Mouse (Mus musculus) kidney, adult 9 months (tissue): Measurements from ENCODE around the gene Usp30.

Experiments used
- DNase-seq: peaks from one replicate; pipeline ENCODE4 v3.0.0; 2022

The Usp30 gene

DNA sequence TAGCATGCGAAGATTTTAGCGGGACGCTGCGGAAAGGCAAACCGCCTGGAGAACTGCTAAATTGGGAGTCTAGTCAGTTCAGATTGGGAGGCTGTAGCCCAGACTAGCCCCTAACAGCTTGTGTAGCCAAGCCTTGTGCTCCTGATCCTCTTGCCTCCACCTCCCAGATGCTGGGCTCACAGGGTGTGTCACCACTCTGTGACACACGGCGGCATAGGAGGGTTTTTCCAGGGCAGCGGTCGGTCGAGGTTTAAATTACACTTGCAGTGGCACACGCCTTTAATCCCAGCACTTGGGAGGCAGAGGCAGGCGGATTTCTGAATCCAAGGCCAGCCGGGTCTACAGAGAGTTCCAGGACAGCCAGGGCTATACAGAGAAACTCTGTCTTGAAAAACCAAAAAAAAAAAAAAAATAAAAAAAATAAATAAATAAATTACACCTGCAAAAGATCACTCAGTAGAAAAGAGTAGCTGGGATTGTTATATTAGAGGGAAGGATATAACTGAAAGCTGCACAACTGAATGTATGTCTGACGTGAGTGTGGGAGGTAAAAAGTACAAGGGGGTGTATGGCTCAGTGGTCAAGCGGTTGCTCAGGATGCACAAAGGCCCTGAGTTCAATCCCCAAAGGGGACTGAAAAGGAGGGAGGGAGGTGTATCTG is 64.4 kb downstream of the Usp30 start:
- DNase-seq = no peak

DNA sequence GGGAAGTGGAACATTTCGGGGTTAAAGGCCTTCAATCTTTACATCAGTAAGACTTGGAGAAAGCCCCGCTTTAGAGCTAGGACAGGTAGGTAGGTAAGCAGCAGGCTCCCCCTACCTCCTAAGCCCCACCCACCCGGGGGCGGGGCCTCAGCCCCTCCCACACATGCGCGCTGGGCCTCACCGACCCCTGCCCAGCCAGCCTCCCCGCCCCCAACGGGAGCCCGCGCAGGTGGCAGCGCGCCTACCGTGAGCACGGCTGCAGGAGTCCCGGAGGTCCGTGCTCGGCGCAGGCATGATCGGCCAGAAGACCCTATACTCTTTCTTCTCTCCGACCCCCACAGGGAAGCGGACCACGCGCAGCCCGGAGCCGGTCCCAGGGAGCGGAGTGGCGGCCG is 64.9 kb downstream of the Usp30 start, which contains the start of gene Ung:
Gene Ung (plus strand): TSS at position 176 of the 395 bp plus-strand sequence.
- DNase-seq = peak; percentile 51

DNA sequence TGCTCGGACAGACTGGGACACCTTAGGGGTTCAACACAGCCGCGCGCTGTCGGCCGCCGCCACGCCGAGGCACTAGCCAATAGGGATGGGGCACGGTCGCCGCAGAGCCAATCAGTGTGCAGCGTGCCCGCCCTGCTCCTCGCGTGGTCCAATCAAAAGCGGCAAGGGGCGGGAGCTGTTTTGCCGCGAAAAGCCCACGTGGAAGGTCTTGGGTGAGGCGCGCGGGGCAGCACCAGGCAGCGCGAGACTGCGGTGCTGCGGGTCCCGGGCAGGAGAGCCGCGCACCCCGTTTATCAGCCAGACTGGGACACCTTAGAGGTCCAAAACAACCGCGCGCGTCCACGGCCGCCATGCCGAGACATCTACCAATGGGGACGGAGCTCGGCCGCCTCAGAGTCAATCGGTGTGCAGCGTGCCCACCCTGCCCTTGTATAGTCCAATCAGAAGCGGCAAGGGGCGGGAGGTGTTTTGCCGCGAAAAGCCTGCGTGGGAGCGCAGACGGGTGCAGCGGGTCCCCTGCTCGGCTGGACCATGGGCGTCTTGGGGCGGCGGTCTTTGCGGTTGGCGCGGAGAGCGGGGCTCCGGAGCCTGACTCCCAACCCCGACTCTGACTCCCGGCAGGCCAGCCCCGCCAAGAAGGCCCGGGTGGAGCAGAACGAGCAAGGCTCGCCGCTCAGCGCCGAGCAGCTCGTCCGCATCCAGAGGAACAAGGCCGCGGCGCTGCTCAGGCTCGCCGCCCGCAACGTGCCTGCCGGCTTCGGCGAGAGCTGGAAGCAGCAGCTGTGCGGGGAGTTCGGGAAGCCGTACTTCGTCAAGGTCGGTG is 65.6 kb downstream of the Usp30 start:
- DNase-seq = peak; percentile 94

DNA sequence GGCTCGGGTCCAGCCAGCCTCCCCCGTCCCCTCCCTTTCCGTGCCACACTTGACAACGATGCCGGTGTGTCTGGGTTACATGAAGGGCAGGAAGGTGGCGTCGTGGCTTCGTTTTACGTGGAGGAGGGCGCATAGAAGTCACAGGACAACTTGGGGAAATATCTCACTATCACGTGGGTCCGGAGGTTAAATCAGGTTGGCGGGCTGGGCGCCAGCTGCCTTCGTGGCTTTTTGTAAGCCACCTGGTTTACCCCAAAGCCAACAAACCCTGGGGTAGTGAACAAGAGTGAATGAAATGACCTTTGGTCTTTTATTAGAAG is 66.2 kb downstream of the Usp30 start:
- peak; percentile 75 for DNase-seq

DNA sequence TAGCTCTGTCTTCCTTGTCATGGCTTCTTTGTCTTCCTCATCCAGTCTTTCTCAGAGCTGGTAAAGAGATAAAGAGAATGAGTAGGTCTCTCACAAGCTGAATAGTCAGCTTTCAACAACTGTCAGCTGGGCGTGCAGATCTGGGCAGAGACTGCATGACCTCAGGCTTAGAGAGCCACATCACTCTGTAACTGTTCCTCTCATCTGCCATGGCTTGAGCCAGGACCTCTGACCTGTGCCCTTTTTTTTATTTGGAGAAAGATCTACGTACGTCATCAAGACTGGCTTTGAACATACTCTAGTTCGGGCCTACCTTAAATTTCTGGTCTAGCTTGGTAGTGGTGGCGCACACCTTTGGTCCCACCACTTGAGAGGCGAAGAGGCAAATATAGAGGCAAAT is 67.6 kb downstream of the Usp30 start:
- DNase-seq = no peak

DNA sequence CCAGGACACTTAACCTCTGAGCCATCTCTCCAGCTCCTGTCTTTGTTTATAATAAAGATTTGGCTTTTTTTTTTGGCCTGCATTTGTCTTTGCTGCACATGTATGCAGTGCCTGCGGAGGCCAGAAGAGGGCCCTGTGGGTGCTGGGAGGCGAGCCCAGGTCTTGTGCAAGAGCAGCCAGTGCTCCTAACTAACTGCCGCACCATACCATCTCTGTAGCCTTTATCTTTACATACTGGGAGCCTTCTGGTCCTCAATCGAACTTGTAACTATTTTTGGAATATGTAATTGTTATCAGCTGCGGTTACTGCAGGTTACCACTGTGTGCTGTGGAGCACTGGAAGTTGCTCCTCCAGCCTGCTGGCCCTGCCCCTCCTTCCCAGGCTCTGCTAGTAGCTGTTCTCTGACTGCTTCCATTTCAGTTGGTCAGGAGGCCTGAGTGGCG is 68.9 kb downstream of the Usp30 start:
- peak; percentile 55 for DNase-seq

DNA sequence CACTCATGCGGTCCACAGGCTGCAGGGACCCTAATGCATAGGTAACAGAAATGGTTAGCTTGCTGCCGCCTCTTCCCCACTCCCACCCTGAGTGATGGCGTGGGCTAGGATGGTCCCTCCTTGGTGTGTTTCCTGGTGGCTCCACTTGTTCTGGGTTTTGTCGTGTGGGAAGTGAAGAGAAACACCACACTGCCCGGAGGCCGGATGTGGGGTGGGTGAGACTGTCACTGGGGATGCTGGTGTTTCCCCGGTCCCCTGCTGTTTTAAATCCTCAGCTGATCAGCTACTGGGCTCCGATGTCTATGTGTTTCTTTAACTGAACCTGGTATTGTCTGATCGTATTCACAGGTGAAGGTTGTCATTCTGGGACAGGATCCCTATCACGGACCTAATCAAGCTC is 70.3 kb downstream of the Usp30 start:
- no peak for DNase-seq

DNA sequence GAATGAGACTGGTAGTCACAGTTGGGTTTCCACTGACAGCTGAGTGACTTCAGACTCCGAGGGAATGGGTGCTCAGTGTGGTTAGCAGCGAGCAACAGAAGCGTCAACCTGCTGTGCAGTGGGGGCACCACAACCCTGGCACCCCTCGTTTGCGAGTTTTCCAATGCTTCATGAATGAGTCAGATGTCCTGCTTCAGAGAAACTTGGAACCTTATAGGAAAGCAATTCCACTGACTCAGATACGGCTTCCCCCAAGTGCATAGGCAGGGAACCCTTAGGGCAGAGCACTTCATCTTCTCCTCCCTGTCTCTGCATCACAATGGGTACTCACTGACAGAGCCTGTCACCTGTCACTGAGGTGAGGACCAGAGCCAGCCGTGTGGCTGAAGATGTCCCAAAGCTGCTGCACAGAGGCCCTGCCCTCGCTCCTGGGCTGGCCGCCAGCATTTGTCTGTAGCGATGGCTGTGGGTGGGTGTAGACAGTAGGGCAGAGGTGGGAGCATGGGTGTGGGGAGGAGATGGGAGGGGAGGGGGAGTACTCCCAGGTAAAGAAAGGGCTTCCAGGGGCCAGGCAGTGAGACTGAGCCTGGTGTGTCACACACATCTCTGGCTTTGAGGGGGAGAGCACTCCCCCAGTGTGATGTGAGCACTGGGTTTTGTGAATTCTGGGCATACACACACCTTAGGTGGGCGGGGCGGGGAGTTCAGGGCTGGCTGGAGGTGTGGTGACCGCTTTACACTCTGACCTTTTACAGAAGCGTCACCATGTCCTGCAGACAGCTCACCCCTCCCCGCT is 72.4 kb downstream of the Usp30 start:
- DNase-seq = no peak

DNA sequence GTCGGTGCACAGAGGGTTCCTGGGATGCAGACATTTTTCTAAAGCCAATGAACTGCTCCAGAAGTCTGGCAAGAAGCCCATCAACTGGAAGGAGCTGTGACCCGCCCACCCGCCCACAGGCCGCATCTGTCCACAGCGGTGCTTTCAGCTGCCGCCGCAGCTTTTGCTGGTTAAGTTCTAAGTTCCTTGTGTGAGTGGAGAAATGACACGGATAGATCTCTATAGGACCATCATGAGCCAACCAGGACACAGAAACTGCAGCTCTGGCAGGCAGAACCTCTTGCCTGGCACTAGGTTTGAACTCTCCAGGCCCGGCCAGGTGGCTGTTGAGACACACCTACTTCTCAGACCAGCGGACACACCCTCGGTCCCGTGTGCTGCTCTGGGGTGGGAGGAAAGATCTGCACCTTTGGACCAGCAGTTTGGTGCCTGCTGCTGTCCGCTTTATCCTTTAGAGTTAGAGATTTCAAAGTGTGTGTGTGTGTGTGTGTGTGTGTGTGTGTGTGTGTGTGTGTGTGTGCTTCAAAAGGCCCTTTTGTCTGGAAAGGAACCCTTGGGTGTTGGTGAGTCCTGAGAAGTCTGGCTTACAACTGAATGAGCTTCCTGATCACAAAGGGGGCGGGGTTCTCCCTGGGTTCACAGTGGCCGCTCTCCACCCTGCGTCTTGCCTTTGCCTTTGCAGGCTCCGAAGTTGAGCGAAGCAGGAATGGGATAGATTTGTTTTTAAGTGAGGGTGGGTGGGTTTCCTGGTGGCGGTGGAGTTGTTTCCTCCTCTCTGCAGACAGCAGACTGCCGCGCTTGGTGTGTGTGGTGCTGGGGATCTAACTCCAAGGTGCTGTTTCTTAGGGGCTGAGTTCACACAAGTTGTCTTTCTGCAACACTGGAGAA is 73.3 kb downstream of the Usp30 start:
- DNase-seq = no peak

DNA sequence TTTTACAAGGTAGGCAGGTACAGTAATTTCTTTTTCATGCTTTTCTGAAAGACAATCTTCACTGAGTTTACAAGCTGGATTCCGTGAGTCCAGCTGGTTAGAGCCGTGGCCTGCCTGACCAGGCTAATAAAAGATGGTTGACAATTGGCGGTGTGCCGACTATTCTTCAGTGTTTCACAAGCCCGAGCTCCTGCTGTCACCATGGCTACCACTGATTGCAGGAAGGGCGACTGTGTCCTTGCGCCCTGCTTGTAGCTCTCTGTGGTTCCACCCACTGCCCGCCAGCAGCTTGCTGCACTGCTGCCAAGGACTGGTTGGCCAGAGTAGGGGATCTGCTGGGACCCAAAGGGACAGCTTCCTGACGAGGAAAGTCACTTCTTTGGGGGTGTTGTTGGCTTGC is 73.9 kb downstream of the Usp30 start:
- peak; percentile 90 for DNase-seq

DNA sequence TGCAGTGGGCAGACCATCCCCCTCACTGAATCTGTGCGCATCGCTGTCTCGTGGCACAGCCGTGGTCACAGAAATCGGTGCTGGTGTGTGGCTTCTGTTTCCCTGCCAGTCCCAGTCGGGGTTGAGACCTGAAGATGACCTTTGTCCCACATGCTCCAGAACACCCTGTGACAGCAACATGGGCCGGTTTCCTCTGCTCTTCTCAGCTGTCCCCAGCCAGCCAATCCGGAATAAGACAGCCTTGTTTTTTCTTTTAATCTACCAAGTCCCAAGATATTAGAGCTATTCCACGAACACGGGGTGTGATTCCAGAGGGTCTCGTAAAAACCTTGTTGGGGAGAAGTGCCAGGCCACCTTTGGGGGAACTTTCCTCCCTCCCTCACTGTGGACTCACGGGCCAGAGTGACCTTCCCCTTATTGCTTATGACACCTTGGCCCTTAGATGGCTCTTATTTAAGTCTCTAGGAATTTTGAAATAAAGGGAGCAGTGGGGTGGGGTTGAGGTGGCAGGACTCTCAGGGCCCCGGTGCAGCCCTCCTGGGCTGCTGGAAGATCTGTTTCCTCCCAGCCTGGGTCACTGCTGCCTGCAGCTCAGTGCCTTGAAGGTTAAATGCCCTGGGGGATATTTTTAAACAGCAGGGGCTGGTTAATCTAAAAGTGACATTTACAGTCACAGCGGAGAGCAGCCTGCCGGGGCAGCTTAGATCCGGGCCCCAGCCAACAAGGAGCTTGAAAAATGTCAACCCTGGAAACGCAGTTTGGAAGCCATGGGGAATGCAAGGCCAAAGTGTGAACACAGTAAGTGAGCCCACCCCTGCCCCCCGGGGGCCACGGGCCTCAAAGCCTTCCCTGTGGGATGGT is 81.0 kb downstream of the Usp30 start, which contains the start of gene Acacb:
Gene Acacb (plus strand): TSS at position 508 of the 861 bp plus-strand sequence.
- peak; percentile 67 for DNase-seq

DNA sequence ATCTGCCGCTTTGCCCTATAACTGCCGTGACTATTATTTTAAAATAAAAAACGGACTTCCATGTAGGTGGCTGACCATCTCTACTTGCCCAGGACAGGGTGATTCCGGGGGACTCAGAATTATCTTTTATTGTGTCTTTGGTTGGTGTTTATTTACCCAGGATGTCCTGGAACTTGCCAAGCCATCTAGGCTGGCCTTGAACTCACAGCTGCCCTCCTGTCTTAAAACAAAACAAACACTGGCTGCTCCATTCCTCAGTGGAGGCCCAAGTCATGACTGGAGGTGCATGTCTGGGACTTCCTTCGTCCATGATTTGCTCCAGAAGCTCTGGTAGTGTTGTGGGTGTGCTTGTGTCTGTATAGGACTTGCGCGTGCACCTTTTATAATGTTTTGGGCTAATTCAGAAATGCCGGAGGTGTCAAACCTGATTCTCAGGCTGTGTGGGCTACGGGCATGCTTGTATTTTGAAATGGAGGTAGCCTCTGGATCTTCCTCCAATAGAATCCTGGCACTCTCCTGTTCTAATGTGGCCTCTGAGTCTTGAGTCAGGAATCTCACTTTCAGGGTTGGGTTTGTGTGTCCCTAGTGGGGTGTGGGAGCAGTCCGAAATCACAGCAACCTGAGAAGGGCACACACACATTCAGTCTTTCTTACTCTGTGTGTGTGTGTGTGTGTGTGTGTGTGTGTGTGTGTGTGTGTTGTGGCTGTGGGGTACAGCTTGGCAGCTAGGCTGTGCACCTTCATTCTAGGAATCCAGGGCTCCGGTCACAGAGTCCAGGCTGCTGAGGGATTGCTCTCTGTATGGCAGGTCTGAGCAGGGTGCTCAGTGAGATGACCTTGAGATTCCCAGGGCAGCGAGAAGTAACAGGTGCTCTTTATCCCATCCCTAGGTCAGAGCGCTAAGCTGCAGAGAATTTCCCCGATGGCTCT is 82.0 kb downstream of the Usp30 start:
- DNase-seq = no peak

DNA sequence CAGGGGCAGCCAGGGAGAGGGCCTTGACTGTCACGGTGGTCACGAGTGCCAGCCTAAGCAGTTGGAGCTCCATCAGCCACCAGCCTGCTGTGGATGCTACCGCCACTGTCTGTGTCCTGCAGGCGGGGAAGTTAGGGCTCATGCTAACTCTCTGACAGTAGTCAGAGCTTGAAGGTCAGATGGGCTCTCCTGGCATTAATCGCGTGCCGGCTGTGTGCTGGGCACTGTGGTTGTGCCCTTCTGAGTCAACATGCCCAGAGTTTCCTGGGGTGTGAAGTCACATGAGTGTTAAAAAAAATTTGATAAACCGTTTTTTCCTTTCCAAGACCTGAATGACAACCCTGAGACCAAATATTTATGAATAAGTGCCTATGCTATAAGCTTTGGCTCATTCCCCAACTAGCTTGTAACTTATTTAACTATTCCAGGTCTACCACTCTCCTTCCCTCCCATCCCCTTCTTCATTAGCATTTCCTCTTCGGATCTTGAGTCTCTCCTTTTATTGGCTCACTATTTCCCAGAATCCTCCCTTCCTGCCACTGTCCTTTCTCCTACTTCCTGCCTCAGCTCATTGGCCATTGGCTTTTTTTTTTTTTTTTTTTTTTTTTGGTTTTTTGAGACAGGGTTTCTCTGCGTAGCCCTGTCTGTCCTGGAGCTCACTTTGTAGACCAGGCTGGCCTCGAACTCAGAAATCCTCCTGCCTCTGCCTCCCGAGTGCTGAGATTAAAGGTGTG is 87.3 kb downstream of the Usp30 start:
- peak; percentile 34 for DNase-seq

DNA sequence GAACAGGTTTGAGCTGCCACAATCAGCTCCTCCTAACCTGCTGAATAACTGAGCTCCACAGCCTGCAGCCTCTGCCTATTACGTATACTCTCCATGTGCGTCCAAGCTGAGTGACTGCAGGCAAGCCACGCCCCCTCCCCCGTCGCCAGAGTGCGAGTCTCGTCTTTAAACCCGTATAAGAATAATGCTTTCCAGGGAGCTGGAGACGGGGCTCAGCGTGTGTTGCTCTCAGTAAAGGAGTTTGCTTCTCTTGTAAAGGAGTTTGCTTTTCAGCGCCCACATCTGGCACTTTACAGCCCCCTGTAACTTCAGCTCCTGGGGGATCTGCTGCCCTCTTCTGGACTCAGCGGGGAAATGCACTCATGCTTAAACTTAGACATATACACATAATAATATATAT is 88.2 kb downstream of the Usp30 start:
- DNase-seq = peak; percentile 41

DNA sequence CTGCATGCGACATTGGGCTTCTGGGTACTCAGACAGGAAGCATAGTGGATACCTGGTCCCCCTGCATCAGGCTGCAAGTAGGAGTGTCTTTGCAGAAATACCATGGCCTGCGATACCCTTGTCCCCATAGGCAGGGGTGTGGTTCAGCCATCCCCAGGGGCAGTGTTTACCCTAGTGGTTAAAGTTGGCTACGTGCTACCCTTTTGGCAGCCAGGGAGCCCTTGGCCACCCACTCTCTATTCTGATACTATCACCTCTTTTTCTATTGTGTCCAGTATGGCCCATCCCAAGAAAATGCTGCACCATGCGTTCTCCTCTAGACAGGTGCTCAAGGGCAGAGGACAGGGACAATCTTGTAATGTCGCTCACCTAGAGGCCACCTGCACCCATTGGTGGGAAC is 89.5 kb downstream of the Usp30 start:
- no peak for DNase-seq

DNA sequence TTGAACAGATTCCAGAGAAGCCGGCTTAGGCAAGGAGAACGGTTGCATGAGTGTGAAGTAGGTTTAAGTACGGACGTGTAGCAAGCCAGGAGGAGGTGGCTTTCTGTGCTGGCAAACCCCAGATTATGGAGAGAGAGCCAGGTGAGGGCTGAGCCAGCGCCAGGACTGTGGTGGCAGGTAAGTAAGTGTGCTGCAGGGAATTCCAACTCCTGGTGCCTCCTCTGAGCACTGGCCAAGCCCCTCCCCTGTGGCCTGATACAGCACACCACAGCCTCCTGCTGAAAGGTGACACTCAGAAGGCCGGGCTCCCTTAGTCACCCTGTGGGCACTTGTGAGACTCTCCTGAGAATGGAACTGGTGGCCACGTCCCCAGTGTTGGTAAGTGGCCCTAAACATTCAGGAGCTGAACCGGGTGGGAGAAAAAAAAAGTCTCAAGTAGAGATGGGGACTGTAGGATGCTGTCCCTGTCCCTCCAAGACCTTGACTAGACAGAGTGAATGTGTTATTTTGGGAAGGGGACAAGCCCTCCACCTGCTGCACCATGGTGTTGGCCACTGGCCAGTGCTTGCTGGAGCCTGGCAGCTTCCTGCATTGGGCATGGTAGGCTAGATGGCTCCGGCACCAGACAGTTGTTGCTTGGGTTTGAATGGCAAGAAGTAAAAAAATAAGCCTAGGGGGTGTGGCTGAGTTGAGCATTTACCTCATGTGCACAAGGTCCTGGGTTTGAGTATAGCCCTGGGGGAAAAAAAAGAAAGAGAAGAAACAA is 90.1 kb downstream of the Usp30 start:
- DNase-seq = peak; percentile 63

DNA sequence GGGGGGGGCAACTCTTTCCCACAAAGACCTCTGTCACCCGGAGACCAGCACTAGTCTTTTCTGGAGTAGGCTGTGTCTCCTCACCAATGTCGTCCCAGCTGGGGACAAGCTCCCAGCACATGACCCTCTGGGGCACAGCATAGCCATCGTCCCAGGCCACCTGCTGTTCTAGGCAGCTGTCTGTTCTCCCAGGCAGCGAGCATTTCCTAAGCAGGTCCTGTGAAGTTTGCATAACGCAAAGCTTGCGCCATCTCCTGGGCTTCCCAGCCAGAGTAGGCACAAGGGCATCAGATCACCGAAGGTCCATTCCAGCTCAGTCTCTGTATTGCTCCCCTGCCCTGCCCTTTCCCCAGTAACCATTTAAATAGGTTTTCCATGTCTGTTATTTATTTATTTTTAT is 92.0 kb downstream of the Usp30 start:
- no peak for DNase-seq

DNA sequence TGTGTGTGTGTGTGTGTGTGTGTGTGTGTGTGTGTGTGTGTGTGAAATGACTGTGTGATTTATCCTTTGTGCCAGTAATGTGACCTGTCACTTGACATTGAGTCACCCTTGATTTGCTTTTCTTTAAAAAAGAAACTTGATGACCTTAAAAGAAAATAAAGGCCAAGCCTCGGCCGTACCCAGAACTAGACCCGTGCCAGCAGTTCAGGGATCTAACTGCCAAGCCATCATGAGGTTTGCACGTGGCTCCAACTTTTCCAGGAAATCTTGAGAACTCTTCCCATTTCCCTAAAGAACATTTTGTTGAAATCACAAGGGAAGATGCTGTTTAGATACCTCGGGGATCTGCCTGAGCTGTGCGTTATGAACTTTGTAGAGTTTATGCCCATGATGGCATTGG is 96.2 kb downstream of the Usp30 start:
- no peak for DNase-seq
